ENCODE assay signal across 20 mouse cellular contexts in the genomic region with DNA sequence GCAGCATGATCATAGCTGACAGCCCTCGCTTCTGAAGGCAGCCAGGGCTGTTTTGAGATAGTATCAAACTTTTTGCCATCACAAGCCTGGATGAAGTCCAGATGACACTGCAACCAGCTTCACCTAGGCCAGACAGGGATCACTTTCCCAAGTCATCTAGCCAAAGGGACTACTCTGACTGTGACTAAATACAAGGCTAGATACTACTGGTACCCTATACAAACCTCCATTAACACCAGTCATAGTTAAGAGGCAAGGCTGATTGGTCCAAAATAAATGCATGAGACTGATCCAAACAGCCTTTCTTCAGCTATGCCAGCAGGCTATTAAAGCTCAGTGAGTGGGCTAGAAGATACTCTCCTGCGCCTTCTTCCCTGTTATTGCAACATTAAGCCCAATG. TPM values are rescaled to one million over a fixed set of nuclear protein-coding genes. Genes with fewer than 3 reads are reported as not detected.
DNase-seq lines count a peak whose midpoint lies in the region; ATAC-seq and TF ChIP-seq lines count a peak whose summit lies in the region.
"Had no signal": no experiment of that assay in that cellular context is flagged by ENCODE, and none has a peak within 500 bp of the region (broad histone marks: within the 10 kb centered on the region; RNA-seq: fewer than 3 reads in every experiment).

No protein-coding gene starts in this region.

- H3K4me1 ChIP-seq in CH12.LX (ENCODE audit: control insufficient read depth in 1 of 2, insufficient read depth in 2 of 2) = no peaks in the 10 kb centered on the region; a peak in 1 of 4 replicates

- dilution Hi-C loops in CH12.LX (cut with MboI; ENCODE audit: extremely low pct_ligation_motif_present, extremely low pct_unique_long_range_greater_than_20kb, low sequenced_read_pairs) = no loop called here

- H3K27ac ChIP-seq in CH12.LX (ENCODE audit: insufficient read depth, low read depth) = peak overlapping the region; percentile 20; the same call in 1 of the 2 replicates

- TF ChIP-seq POLR2A in CH12.LX (IDR thresholded peaks at IDR 0.05; ENCODE audit: low read depth, low read length) = no peak

- no peak for ATAC-seq in megakaryocyte progenitor cell, adult 5-6 weeks (replicated peaks; ENCODE audit: poor library complexity)
- ATAC-seq: activated CD4-positive, CD25-positive, alpha-beta regulatory T cell, adult 4 months; CD4-positive, CD25-positive, alpha-beta regulatory T cell, adult 4 months; Patski had no signal

- no peak overlapping the region for H3K9ac ChIP-seq in CH12.LX (ENCODE audit: insufficient read depth, low read depth)

- H3K9me3 ChIP-seq in CH12.LX (replicated peaks; ENCODE audit: low read length) = no peaks in the 10 kb centered on the region

- H3K79me2 ChIP-seq in CH12.LX (replicated peaks; ENCODE audit: control insufficient read depth, extremely low read depth, insufficient read depth, poor library complexity, severe bottlenecking) = peaks cover 28% of the 10 kb centered on the region

- intact Hi-C loops in left cerebral cortex, postnatal 10 days (cut with DNase I) = no loop called here

- TF ChIP-seq RAD21 in CH12.LX (IDR thresholded peaks at IDR 0.05; ENCODE audit: low read depth, low read length) = no peak

- in situ Hi-C loops in CH12.LX (cut with MboI; ENCODE audit: low pct_ligation_motif_present, low pct_unique_long_range_greater_than_20kb, low sequenced_read_pairs) = no loop called here

- H3K4me3 ChIP-seq in CH12.LX (replicated peaks in 1 of 3; ENCODE audit: low read depth in 2 of 3, low read length in 2 of 3, poor library complexity in 1 of 3) = no peak overlapping the region

- peaks cover 25 to 63% of the 10 kb centered on the region in 2 experiments for H3K36me3 ChIP-seq in CH12.LX (replicated peaks in 1 of 2; ENCODE audit: control insufficient read depth in 1 of 2, insufficient read depth in 1 of 2, low read length in 1 of 2)

- no peak for DNase-seq in CH12.LX (ENCODE audit: extremely low read depth)
- peak; percentile 57 for DNase-seq in fat pad, adult 2 months (ENCODE audit: extremely low read depth, low read depth, low spot score)
- DNase-seq in gonadal fat pad, adult 2 months (ENCODE audit: low read depth) = peak; percentile 61
- DNase-seq in right cerebral cortex, postnatal 4 days = no peak
- DNase-seq in left cerebral cortex, postnatal 10 days (ENCODE audit: extremely low spot score in 1 of 2, low spot score in 2 of 2) = no peak
- DNase-seq: adrenal gland, adult 2 months; adrenal gland, adult 8-10 months; adrenal gland, postnatal 10 days; adrenal gland, postnatal 14 days; adrenal gland, postnatal 25 days; adrenal gland, postnatal 36 days; B cell, adult 2 months; cerebellum, adult 11 months; cerebellum, adult 11-12 months; cerebellum, adult 18-20 months; cerebellum, adult 2 months had no signal

- H3K4me2 ChIP-seq in CH12.LX (ENCODE audit: insufficient read depth, low read depth, poor library complexity, severe bottlenecking) = no peak overlapping the region

- H3K27me3 ChIP-seq in CH12.LX (replicated peaks) = no peaks in the 10 kb centered on the region
- H3K27me3 ChIP-seq: Patski had no signal

- TF ChIP-seq EP300 in CH12.LX (IDR thresholded peaks at IDR 0.05; ENCODE audit: low read length) = no peak

- TF ChIP-seq CTCF in CH12.LX (conservative IDR thresholded peaks at IDR 0.05 in 1 of 2, IDR thresholded peaks at IDR 0.05 in 1 of 2; ENCODE audit: low read depth in 2 of 2, low read length in 2 of 2) = no peak

TF ChIP-seq in CH12.LX, 34 proteins besides CTCF, POLR2A, EP300 and RAD21:
- TF ChIP-seq UBTF (IDR thresholded peaks at IDR 0.05; ENCODE audit: low read depth, low read length) (no peak), MAFK (IDR thresholded peaks at IDR 0.05; ENCODE audit: insufficient replicate concordance, low read length) (no peak), ZC3H11A (IDR thresholded peaks at IDR 0.05; ENCODE audit: low read depth, low read length) (no peak), NRF1 (IDR thresholded peaks at IDR 0.05; ENCODE audit: low read depth, low read length) (no peak), TBP (conservative IDR thresholded peaks at IDR 0.05; ENCODE audit: low read depth, low read length) (no peak), GABPA (IDR thresholded peaks at IDR 0.05; ENCODE audit: insufficient replicate concordance, low read depth, low read length) (no peak)

RNA-seq across cellular contexts. Expression of gene Ezh2, which starts 22.3 kb away (rescaled TPM):
- 66.3 and 90.4 TPM in 2 replicates for total RNA-seq in CH12.LX (2012; rRNA removed)
- total RNA-seq in CH12.LX (2014; rRNA removed) = 126 and 154 TPM in 2 replicates
- 124 and 127 TPM in 2 replicates for polyA plus RNA-seq in CH12.LX (2012; ENCODE audit: insufficient read length, low read depth)
- 4.3 and 4.9 TPM in 2 replicates for polyA plus RNA-seq in gonadal fat pad, adult 2 months (2012; rRNA removed)
- 262 and 287 TPM in 2 replicates for total RNA-seq in megakaryocyte progenitor cell, adult 5-6 weeks (2015)
- 166 and 170 TPM in 2 replicates for total RNA-seq in megakaryocyte progenitor cell, adult 5-6 weeks (2017)
- 10 to 100 TPM; 18.8 to 19.7 TPM for total RNA-seq in left cerebral cortex, postnatal 10 days (2021)

Comparison
In these comparisons a context has a peak if more than half of its experiments do, and no peak if none do; other contexts are left out.
1. DNase-seq: peak in fat pad, adult 2 months (single experiment) and gonadal fat pad, adult 2 months (single experiment); none in CH12.LX (single experiment), right cerebral cortex, postnatal 4 days (single experiment) and left cerebral cortex, postnatal 10 days (0 of 2).